Mouse (Mus musculus) liver, postnatal 0 days (tissue): ENCODE data around the gene Dusp27.

ENCODE experiments used
- CTCF ChIP-seq: sonication (generic); IDR thresholded peaks from 2 replicates; pipeline ENCODE4 v1.5.1; 2016; ENCODE audit warnings: antibody characterized with exemption, low read depth
- EP300 ChIP-seq: IDR thresholded peaks from 2 replicates; pipeline ENCODE4 v1.6.1; 2016; ENCODE audit warnings: antibody characterized with exemption, low read depth, mild to moderate bottlenecking

GRCm38 (mm10) chr1:166124932-166125593 lies 2.7 kb downstream of the Dusp27 start:
- TF ChIP-seq CTCF (no peak), EP300 (no peak)
